Mouse (Mus musculus) CD8-positive naive resting alpha-beta T cell, adult 2 months (primary cell): ENCODE measurements at regions not wholly inside any gene's neighbourhood (a gene's known extent, or its start where the extent isn't known, plus 50 kb on each side); places are given as distances from the start of the nearest gene placed in this dataset.

Source experiments
- DNase-seq, 2 experiments: peaks; one replicate each; pipeline ENCODE4 v3.0.0; 2022; ENCODE audit warnings: low read depth in 2 of 2, low spot score in 2 of 2

DNA sequence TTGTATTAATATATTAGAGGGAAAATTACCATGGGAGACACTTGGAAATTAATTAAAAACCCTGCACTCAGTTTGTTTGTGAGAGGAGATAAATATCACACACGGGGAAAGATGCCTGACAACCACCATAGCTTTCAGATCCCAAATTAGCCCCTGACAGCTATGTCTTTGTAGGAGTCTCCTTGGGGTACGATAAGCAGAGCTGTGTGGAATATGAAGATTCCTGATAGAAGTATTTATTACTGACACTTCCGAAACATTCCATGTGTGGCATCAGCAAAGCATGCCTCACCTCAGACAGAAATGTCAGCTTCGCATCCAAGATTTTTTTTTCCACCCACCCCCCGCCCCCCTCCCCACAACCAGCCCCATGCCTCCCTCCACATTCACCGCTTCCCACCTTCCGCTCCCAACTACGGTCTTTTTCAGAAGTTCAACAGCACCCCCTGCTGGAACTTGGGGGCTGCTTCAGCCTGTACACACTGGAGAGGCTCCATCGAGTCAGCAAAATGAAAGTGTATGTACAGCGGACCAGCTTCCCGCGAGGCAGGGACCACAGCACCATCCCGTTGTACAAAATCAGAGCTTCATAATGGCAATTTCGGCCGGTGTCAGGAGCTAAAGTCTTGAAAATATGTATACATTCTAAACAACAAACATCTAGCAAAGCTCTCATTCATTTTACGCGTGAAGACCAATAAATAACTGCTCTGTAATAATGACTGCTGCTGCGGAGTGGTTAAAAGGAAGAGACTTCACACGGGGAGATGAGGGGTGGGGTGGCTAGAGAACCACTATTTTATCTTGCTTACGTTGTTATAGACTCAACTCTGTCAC is 66.7 kb downstream of the Rwdd3 start:
- DNase-seq: peak; percentile 10 to 20

DNA sequence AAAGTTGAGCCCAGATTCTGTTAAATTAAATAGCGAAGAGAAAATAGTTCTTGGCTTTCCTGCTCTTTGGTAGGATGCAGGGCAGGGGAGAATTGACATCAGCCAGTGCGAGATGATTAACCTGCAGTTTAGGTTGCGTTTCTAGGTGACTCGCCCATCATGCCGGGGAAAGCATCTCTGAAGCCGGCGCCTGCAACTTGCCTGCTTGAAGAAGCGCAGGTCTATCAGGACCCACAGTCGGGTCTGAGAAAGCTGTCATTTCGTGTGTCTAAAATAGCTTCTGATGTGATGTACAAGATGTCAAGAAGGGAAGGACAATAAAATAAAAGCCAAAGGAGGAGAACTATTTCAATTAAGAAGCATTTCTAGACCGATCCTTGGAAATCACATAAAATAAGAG is 68.6 kb downstream of the Rwdd3 start:
- DNase-seq: no peak

DNA sequence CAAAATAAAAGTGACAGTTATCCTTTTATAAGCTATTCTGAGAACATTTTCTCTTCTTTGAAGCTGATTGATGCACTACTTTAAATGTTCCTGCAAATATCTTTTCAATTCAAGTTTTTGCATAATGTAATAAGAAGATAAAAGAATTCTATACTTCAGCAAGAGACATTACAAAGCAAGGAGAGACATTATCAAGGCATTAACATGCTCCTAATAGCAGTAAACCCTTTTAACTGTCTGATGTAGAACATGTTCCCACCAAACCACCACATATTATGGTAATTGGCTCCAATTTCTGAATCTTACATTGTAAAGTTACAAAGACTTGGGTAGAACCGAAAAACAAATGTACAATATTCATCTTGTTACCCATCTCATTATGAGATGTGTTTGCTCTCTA is 69.4 kb downstream of the Rwdd3 start:
- no peak for DNase-seq

DNA sequence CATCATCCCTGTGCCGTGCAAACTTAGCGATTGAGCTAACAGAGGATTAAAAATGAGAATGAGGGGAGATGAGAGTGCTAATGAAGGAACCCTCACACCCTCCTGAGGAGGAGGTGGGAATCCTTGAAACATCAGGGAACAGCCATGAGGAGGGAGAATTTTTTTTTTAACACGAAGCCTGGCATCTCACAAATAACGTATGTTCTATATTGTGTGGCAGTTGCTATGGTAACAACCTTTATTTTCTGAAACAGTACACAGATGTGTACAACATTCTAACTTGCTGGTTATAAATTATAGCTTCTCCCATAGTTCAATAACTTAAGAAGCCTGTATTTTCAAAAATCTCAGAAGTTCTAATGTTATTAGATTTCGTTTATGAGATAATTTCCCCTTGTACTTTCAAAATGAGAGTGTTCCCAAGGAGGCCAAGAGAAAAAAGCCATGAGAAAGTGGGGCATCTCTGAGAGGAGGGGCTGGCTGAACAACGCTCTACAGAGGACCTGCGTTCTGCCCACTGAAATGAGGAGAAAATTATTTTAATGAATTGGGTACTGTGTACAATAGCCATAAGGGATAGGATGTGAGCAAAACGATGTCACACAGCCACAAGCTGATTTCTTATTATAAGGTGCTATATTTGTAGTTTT is 71.2 kb downstream of the Rwdd3 start:
- DNase-seq: no peak

DNA sequence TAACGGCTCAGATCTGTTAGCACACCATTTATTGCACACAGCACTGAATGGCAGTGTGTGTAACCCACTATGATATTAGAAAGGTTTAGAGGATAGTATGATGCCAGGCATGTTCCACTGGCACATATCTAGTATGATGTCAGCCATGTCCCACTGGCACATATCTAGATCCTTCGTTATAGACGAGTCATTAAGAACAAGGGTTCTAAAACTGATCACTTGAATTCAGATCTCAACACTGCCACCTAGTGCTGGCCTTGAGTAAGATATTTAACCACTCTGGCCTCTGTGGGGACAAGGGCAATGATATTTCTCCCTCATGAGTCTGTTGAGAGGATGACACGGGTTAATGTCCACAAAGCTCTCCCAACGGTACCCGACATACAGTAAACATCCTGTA is 78.0 kb downstream of the Rwdd3 start:
- no peak for DNase-seq

DNA sequence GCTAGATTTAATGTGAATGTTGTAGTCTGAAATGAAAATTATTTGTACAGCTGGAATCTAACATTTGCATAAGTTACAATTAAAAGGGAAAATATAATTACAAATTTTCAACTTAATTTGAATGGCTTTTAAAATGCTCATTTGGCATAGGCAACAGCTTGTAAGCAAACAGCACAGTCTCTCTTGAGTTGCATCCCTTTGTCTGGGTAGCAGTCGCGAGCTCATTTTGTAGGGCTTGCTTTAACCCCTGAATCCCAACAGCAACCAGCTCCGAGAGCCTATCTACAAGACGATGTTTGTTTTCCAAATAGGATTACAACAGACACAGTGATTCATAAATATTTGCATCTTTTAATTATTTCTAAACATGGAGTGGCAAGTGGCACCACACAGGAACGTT is 82.8 kb downstream of the Rwdd3 start:
- no peak for DNase-seq

DNA sequence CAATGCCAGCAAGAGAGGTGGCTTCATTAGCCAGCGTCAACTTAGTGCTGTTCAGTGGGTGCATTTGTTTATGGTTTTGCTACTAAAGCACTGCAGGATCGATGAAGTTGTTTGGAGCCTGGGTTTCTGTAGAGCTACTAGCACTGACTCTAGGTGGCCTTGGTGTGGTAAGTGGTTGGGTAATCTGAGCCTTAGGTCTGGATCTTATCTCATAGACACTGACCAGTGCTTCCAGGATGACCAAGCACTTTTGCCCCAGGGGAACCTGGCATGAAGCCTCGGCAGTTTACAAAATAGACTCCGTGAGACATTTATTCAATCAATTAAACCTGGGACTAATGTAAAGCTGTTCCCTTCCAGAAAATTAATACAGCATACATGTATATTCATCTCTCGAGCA is 102.8 kb downstream of the Rwdd3 start:
- DNase-seq: no peak

DNA sequence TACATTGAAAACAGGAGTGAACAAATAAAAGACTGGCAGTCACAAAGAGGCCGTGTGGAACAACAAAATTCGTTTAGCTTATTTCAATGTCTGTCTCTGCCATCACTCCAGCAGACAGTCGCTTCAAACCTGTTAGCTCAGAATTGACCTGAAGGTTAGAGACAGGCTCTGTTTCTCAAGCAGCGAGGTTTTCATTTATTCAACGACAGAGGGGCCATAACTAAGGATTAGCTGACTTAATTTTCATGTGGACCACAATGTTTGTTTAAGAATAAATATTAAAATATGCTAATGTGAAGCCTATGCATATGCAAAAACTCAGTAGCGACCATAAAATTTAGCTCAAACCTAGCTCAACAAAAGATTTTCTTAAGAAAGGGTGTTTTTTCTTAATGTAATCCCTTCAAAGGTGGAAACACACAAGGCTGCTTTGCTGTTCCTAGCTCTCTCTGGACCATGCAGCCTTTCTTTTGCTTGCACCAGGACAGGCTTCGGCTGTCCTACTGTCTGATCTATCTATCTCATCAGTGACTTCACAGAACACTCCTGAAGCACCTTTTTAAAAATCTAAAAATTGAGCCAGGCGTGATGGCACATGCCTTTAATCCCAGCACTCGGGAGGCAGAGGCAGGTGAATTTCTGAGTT is 135.5 kb downstream of the Rwdd3 start:
- DNase-seq: no peak

DNA sequence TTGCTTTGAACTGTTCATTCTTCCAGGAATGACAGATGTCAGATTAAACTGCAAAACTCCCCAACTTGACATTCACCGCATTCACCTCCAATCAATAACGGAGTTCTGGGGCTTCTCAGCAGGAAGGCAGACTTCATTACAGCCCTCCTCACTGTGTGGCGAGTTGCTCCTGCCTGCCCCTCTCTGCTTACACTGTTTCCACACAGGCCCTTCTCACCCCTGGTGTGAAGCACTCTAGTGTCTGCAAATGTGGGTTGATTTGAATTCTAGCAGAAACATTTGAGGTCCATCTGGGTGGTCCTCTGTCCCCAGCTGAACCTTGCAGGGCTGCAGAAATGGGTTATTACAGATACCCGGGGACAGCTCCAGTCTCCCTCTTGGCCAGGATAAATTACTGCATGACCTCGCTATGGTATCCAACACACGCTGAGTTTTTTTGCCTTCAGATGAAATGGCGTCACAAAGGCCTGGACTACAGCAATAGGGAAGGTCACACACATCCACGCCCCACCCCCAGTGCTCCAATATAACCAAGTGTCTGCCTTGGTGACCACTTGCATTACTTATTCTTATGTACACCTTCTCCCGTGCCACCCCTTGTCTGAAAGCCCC is 145.8 kb downstream of the Rwdd3 start:
- DNase-seq: no peak

DNA sequence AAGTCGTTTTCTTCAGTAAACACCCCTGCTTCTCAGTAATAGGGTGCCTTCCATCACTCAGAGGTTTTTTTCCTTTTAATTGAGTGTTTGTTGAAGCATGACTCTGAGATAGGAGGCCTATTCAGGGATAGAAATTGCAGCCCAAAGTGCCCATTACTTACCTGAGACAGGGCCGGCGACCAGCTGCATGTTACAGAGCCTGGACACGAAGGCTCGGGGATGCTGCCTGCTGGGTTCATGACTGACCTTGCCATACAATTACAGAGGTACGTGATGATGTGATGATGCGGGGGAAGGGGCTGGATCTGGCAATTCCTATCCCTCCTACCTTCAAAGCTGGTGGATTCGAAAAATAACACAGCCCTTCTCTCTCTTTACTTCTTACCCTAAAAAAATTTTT is 146.7 kb downstream of the Rwdd3 start:
- DNase-seq: no peak

DNA sequence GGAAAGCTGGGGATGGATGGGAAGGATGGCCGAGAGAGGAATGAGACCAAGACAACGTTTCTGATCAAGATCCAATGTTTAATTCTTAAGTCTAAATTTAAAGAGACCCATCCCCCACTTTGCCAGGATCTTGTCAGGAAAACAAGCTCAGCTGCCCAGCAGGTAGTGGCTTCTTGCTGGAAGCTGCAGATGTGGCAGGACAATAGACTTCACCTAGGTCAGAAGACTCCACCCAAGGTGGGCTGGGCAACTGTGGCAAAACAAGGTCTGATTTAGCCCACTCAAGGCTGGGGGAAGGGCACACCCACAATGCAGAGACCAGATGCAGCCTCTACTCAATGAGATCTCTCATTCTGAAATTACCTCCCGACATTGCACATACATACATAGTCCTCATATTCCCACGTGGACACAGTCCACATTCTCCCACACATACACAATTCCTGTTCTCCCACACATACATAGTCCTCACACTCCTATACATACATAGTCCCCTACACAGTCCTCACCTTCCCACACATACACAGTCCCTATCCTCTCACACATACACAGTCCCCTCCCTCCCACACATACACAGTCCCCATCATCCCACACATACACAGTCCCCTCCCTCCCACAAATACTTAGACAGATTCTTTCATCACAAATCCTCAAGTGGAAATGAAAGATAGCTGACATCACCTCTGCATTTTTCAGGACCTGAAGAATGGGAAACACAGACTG is 150.2 kb downstream of the Rwdd3 start:
- DNase-seq: no peak

DNA sequence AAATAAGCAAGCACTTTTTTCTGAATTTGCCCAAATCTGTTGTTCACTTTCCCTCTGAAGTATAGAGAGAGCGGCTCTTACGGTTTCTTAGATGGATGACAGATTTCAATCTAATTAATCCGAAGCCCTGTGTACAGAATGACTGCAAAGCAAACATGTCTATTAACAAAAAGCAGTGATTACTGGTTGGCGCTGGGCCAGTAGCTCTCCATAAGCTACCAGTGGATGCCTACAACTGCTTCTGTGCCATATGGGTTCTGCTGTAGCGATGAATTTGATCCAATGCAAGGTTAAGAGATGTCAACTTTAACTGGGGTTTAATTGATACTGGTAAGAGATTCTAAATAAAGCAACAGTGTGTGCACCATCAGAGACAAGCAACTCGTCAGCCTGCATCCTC is 162.3 kb downstream of the Rwdd3 start:
- no peak for DNase-seq

DNA sequence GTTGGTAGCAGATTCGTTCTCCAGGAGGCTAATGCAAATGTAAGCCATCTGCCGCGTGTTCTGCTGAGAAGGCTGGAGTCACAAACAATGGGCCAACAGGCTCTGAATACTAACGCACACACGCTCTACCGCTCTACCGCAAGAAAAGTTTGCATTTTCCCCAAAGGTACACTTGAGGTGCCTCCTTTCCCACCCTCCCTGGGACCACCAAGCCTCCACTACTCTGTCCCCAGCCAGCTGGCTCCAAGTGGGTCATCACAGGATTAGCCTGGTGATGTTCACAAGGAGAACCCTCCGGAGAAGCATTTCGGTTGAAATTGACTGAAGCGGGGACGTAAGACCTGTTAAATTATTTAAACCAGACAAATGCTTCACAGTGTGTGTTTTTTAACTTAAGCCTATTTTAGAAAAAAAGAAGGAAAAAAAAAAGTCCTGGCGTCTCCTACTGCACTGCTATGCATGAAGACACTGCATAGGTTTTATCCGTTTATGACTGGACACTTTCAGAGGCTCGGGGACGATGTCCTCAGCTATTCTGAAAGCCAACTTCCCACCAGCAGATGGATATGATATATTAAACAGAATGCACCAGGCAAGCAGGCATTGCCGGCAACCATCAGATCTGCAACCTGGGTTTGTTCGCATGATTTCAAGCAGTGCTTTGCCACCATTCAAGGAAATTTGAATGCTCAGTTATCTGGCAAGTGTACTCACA is 187.8 kb downstream of the Rwdd3 start:
- DNase-seq: no peak

DNA sequence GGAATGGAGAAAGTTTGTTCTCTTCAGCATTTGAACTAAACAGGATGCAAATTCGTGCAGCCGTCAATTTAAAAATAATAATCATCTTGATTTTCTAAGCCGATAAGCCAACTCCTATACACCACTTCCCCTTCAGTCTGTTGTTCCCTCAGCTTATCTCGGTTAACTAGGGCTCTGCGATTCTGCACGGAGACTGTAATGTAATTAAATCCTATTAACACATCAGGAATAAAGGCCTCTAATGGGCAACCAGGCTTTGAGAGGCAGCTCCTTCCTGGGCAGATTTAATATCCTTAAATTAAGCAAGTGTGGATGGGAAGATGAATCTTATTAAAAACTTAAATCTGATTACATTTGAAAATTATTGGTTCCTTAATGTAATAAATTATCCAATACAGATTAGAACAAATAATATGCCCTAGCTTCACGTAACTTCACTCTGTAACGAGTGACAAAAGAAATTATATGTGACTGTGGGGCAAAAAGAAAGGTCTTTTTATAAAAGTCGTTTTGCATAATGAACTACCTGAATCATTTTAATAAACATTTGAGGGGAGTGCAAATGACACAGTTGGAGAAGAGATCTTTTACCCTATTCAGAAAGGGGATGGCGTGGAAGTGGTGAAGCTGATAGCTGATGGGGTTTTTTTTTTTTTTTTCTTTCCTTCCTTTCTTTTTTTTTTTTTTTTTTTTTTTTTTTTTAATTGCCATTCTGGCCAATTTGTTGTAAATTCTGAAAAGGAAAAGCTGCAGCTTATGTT is 188.5 kb downstream of the Rwdd3 start:
- DNase-seq: no peak

DNA sequence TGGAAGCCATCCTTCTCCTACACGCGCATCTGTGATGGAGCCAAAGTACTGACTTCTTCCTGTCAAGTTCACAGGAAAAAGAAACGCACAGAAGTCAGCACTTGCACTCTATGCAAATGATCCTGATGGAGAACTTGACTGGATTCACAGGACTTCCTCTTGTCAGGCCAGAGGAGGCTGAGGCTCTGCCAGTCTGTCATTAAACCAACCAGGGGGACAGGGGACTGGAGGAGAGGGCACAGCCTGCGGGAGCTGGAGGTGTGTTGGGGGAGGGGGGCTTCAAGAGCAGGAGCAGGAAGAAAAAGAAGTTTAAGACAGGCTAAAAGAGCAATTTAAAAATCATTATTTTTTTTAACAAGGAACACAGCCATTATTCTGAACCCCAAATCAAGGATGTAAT is 189.3 kb downstream of the Rwdd3 start:
- no peak for DNase-seq

DNA sequence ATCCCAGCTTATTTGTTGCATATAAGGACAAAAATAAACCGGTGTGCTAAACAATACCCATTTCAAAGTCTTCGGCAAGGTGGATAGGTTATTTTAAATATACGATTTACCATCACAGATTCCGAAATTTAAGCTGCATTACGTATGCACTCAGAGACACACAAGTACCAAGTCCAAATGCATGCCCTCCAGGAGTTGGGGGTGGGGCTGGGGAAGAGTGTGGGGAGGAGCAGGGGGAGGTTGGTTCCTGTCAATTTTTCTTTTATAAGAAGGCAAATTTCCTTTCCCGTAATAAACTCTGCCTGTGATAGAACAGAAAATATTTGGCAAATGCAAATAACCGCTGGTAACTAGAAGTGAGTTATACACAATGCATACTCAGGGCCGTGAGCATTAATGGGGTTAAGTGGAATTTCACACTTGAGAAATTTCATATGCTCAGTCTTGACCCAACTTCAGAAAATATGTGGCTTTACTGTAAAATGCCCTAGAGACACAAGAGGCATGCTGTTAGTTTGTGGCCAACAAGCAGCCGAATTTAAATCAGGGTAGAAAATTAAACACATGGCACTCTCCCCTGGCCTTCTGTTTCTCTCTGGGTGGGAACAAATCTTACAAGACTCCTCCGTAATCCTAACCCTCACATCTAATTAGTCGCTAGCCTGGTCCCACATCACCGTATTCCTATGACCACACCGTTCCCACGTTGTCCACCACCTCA is 200.6 kb downstream of the Rwdd3 start:
- DNase-seq: no peak

DNA sequence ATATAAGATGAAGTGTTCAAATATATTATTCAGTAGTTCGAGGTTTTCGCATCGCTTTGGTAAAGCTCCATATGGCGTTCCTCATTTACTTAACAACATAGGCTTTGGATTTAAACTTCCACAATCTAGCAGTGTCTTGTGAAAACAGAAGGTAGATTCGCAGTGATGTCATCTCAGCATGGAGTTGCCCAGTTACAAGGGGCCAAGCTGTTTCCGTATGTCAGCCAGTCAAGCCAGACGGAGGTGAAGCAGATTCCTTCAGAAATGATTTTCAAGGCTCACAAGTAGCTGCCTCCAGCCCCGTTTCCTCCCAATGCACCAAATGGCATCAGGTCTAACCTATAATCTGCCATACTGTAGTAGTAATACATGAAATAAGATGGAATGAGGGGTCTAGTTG is 224.6 kb downstream of the Rwdd3 start:
- DNase-seq: no peak

DNA sequence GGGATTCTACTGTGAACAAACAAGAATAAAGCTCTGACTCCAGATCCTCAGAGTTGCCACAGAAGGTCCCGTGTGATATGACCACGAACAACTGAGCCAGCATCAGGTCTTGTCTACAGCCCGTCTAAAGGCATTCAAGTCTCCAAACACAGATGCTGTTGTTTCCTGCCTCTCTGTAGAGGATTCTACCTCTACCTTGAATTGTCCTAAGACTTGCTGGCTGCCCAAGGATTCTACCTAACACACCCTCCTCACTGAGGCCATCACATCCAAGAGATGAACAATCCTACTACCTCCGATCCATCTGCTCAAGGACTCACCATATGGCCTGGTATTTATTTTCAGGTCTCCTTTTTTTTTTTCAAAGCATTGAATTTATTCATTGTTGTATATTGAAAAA is 237.1 kb downstream of the Rwdd3 start:
- DNase-seq: no peak

DNA sequence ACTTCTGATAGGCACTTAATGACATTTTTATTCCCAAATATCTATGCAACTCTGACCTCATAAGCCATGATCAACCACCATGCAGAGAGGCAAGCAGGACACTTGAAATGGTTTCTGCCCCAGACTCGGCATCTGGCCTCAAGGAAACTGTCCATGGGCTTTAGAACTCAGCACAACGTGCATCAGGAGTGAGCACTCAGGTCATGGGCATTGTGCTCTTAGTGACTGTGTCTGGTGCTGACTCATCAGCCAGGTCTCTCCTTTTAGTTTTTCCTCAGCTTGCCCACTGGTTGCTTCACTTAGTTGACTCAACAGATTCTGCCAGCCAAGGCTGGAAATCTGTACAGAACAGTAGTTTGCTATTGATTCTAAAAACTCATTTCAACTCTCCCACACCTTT is 251.1 kb downstream of the Rwdd3 start:
- no peak for DNase-seq
